Mouse (Mus musculus): ENCODE results near the gene Twist2. TPM values are rescaled to one million over a fixed set of nuclear protein-coding genes. Genes with fewer than 3 reads are reported as not detected.

Twist2 gene
- polyA plus RNA-seq (2017; shearing (Covaris generic)): not detected

DNA sequence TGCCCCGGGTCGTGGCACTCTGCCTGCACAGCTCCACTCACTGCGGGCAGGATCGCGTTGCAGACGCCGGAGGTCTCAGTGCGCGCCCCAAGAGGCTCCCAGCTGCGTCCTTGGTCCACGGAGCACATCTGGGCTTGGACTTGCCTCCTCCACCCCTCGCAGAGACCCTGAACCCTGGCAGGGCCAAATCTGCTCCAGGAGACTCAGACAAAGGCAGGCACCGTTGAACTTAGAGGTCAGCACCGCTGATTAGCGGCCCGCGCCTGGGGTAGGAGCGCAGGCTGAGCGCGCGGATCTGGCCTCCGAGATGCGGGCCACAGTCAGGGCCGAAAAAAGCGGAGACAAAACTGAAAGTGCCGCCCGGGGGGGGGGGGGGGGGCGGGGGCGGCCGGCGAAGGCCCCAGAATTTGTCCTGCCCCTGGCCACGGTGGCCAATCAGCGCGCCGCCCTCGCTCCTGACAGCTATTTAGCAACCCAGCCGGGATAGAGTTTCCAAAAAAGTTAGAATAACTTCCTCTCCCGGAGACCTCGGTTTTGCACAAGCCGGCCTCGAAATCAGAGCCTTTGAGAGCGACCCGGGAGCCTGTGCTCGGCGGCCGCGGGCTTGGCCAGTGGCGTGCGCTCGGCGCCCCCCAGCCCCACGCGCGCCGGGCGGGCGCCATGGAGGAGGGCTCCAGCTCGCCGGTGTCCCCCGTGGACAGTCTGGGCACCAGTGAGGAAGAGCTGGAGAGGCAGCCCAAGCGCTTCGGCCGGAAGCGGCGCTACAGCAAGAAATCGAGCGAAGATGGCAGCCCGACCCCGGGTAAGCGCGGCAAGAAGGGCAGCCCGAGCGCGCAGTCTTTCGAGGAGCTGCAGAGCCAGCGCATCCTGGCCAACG lies at the start of gene Twist2:
Twist2 (plus strand) TSS at position 495 of the 877 bp plus-strand sequence.

Data from effector memory CD4-positive, alpha-beta T cell, adult 7 months (primary cell).